Mouse (Mus musculus) heart, postnatal 0 days (tissue): ENCODE data around the gene Cic. TPM values are rescaled to one million over a fixed set of nuclear protein-coding genes. Genes with fewer than 3 reads are reported as not detected.

Experiments used
- ATAC-seq: fragments of 200-750 bp; cut with Nextera tagmentation; 2 replicates; pipeline ENCODE4 v1.8.0; 2017; ENCODE audit warnings: low read depth, moderate number of reproducible peaks, moderate library complexity; ENCODE audit not compliant: insufficient read depth
- DNase-seq: peaks from one replicate; pipeline ENCODE4 v3.0.0-alpha.2; 2016; ENCODE audit warnings: low spot score
- H3K27ac ChIP-seq: fragments of 300-500 bp; sonication (generic); 2 replicates; pipeline ENCODE4 v1.5.1; 2014; ENCODE audit warnings: low read depth, mild to moderate bottlenecking
- H3K27me3 ChIP-seq: fragments of 300-500 bp; sonication (generic); 2 replicates; pipeline ENCODE4 v1.6.1; 2014; ENCODE audit warnings: low read length, mixed read lengths; ENCODE audit not compliant: control insufficient read depth, insufficient read depth
- H3K36me3 ChIP-seq: fragments of 300-500 bp; sonication (generic); replicated peaks from 2 replicates; pipeline ENCODE4 v1.6.1; 2014; ENCODE audit warnings: low read length, mixed read lengths; ENCODE audit not compliant: control insufficient read depth, insufficient read depth
- H3K4me1 ChIP-seq: fragments of 300-500 bp; sonication (generic); 2 replicates; pipeline ENCODE4 v1.6.1; 2014; ENCODE audit warnings: antibody characterized with exemption; ENCODE audit not compliant: control insufficient read depth, insufficient read depth
- H3K4me2 ChIP-seq: fragments of 300-500 bp; sonication (generic); 2 replicates; pipeline ENCODE4 v1.6.1; 2014; ENCODE audit warnings: low read depth, mild to moderate bottlenecking, low read length, moderate library complexity
- H3K4me3 ChIP-seq: fragments of 300-500 bp; sonication (generic); 2 replicates; pipeline ENCODE4 v1.5.1; 2014; ENCODE audit warnings: low read depth, low read length
- H3K9ac ChIP-seq: fragments of 300-500 bp; sonication (generic); replicated peaks from 2 replicates; pipeline ENCODE4 v1.6.1; 2014; ENCODE audit warnings: low read depth, low read length, mixed read lengths
- H3K9me3 ChIP-seq: fragments of 300-500 bp; sonication (generic); replicated peaks from 2 replicates; pipeline ENCODE4 v1.6.1; 2016; ENCODE audit warnings: low read length; ENCODE audit not compliant: control insufficient read depth
- CTCF ChIP-seq: IDR thresholded peaks from 2 replicates; pipeline ENCODE4 v1.5.1; 2016; ENCODE audit warnings: antibody characterized with exemption, control low read depth, low read depth
- EP300 ChIP-seq: IDR thresholded peaks from 2 replicates; pipeline ENCODE4 v1.6.1; 2016; ENCODE audit warnings: antibody characterized with exemption, low read depth
- WGBS: fragments of 180-500 bp; shearing (Covaris S2); extraction: QIAGEN DNeasy Blood & Tissue Kit; methylation state at CpG from one replicate; pipeline ENCODE4 v1.1.7; 2014; 5-methylcytosine and 5-hydroxymethylcytosine counted together
- polyA plus RNA-seq: library from polyadenylated mRNA; unstranded; fragments of >200 nt; fragmentation: Nextera tagmentation; extraction: Ambion mirVana; gene quantifications from 2 replicates; pipeline ENCODE4 v1.2.1, GENCODE M21; 2015
- total RNA-seq: library from RNA; depleted of rRNA; stranded (reverse); fragments of >200 nt; gene quantifications from 2 replicates; pipeline ENCODE4 v1.2.3, GENCODE M21; 2014; ENCODE audit warnings: low replicate concordance

The Cic gene
- total and polyA plus RNA-seq, 2 experiments from 2014 or later: 16.9 to 63.0 TPM

- Histone ChIP-seq H3K4me1 (peaks cover 33% of the 10 kb centered on the region), H3K4me3 (peak overlapping the region; percentile 89)
Observed at GRCm38 (mm10) chr7:25249314-25250140, 18.0 kb upstream of the Cic start.

GRCm38 (mm10) chr7:25250141-25250972, 17.1 kb upstream of the Cic start, which contains the start of gene Erf:
Erf (minus strand) TSS chr7:25250761.
- DNase-seq (peak; percentile 90), ATAC-seq (peak; percentile 84)
- H3K27me3 ChIP-seq: no peaks in the 10 kb centered on the region
- peak within 1 kb of the TSS; percentile 89 for H3K4me3 ChIP-seq
- no peaks in the 10 kb centered on the region for H3K9me3 ChIP-seq
- WGBS: under 1% methylated on average over 68 of the region's 81 CpGs
- peak within 1 kb of the TSS; percentile 90 for H3K9ac ChIP-seq
- peaks cover 6% of the 10 kb centered on the region for H3K36me3 ChIP-seq
- TF ChIP-seq CTCF: no peak
- TF ChIP-seq EP300: no peak
- peak within 1 kb of the TSS; percentile 90 for H3K4me2 ChIP-seq
- H3K27ac ChIP-seq: peak within 1 kb of the TSS; percentile 97
- peaks cover 32% of the 10 kb centered on the region for H3K4me1 ChIP-seq

More at GRCm38 (mm10) chr7:25249314-25250140, 18.0 kb upstream of the Cic start:
- 1% methylated on average over 50 of the region's 73 CpGs for WGBS
- no peak for TF ChIP-seq CTCF
- TF ChIP-seq EP300: 0 out of 2 replicates have a peak, but pooled peaks have one; percentile 15
- Histone ChIP-seq H3K9ac (peak overlapping the region; percentile 90), H3K27ac (peak overlapping the region; percentile 97), H3K27me3 (no peaks in the 10 kb centered on the region), H3K36me3 (peaks cover 15% of the 10 kb centered on the region), H3K9me3 (no peaks in the 10 kb centered on the region), H3K4me2 (peak overlapping the region; percentile 90)
- ATAC-seq (peak; percentile 52), DNase-seq (peak; percentile 77)

GRCm38 (mm10) chr7:25251071-25251791, 16.3 kb upstream of the Cic start:
- H3K27ac ChIP-seq: peak overlapping the region; percentile 97
- H3K4me3 ChIP-seq: peak overlapping the region; percentile 89
- H3K36me3 ChIP-seq: no peaks in the 10 kb centered on the region
- H3K9me3 ChIP-seq: no peaks in the 10 kb centered on the region
- peak; percentile 43; the same call in 1 of the 2 replicates for TF ChIP-seq EP300
- TF ChIP-seq CTCF: no peak
- no peaks in the 10 kb centered on the region for H3K27me3 ChIP-seq
- H3K4me1 ChIP-seq: peaks cover 23% of the 10 kb centered on the region
- H3K9ac ChIP-seq: peak overlapping the region; percentile 51
- 2% methylated on average over 22 of the region's 22 CpGs for WGBS
- ATAC-seq: peak; percentile 22
- H3K4me2 ChIP-seq: peak overlapping the region; percentile 90
- peak; percentile 79 for DNase-seq

GRCm38 (mm10) chr7:25251822-25252221, 15.7 kb upstream of the Cic start:
- H3K36me3 ChIP-seq: no peaks in the 10 kb centered on the region
- TF ChIP-seq EP300: no peak
- TF ChIP-seq CTCF: no peak
- peak overlapping the region; percentile 97 for H3K27ac ChIP-seq
- ATAC-seq: no peak
- no peaks in the 10 kb centered on the region for H3K9me3 ChIP-seq
- no peaks in the 10 kb centered on the region for H3K27me3 ChIP-seq
- peak overlapping the region; percentile 90 for H3K4me2 ChIP-seq
- H3K4me1 ChIP-seq: peaks cover 17% of the 10 kb centered on the region
- H3K9ac ChIP-seq: peak overlapping the region; percentile 51
- no peak for DNase-seq
- H3K4me3 ChIP-seq: peak overlapping the region; percentile 89
- 19% methylated on average over 8 of the region's 8 CpGs for WGBS

- no peak for ATAC-seq
- WGBS: 71% methylated on average over 1 of the region's 1 CpGs
Observed at GRCm38 (mm10) chr7:25261896-25262295, 5.6 kb upstream of the Cic start.

More at GRCm38 (mm10) chr7:25261896-25262295, 5.6 kb upstream of the Cic start:
- no peaks in the 10 kb centered on the region for H3K36me3 ChIP-seq
- no peak overlapping the region for H3K9ac ChIP-seq
- H3K4me3 ChIP-seq: no peak overlapping the region
- H3K27ac ChIP-seq: no peak overlapping the region
- peaks cover 4% of the 10 kb centered on the region; the same call in 1 of the 2 replicates for H3K4me1 ChIP-seq
- H3K4me2 ChIP-seq: no peak overlapping the region
- H3K9me3 ChIP-seq: no peaks in the 10 kb centered on the region
- no peaks in the 10 kb centered on the region for H3K27me3 ChIP-seq
- TF ChIP-seq CTCF (no peak), EP300 (no peak)
- no peak for DNase-seq
